Mouse (Mus musculus) ES-Bruce4 (cell line): ENCODE measurements around the gene Klk1b8. TPM values are rescaled to one million over a fixed set of nuclear protein-coding genes. Genes with fewer than 3 reads are reported as not detected.
"Not testable (repeated sequence)": the region's sequence is repeated elsewhere in the genome, so short reads cannot be mapped to it uniquely, and the experiment has no call there.

Experiments
- H3K27ac ChIP-seq: 2 replicates; pipeline ENCODE4 v1.5.1; 2012; ENCODE audit warnings: low read length, inconsistent platforms; ENCODE audit not compliant: insufficient read depth
- H3K27me3 ChIP-seq: 2 replicates; pipeline ENCODE4 v1.6.1; 2012; ENCODE audit warnings: mild to moderate bottlenecking, low read length, inconsistent platforms; ENCODE audit not compliant: control insufficient read depth, poor library complexity, insufficient read depth, severe bottlenecking
- H3K36me3 ChIP-seq: 2 replicates; pipeline ENCODE4 v1.6.1; 2012; ENCODE audit warnings: inconsistent platforms, mild to moderate bottlenecking, low read length, moderate library complexity; ENCODE audit not compliant: control insufficient read depth, poor library complexity, insufficient read depth, severe bottlenecking
- H3K4me1 ChIP-seq: one replicate; pipeline ENCODE4 v1.8.1; 2011; ENCODE audit warnings: low read length; ENCODE audit not compliant: control insufficient read depth, insufficient read depth
- H3K4me3 ChIP-seq: 2 replicates; pipeline ENCODE4 v1.5.1; 2011; ENCODE audit warnings: low read depth, mild to moderate bottlenecking, low read length
- H3K9ac ChIP-seq: 2 replicates; pipeline ENCODE4 v1.6.1; 2012; ENCODE audit warnings: low read depth, mild to moderate bottlenecking, inconsistent platforms; ENCODE audit not compliant: poor library complexity, severe bottlenecking
- H3K9me3 ChIP-seq: replicated peaks from 2 replicates; pipeline ENCODE4 v1.6.1; 2012; ENCODE audit warnings: mild to moderate bottlenecking, low read length, inconsistent platforms; ENCODE audit not compliant: control insufficient read depth, poor library complexity, insufficient read depth, severe bottlenecking
- CTCF ChIP-seq: IDR thresholded peaks from one replicate; pipeline ENCODE4 v1.8.1; 2011; ENCODE audit warnings: low read depth, low read length
- EP300 ChIP-seq: IDR thresholded peaks from 2 replicates; pipeline ENCODE4 v1.6.1; 2011; ENCODE audit warnings: low read depth, low read length; ENCODE audit not compliant: insufficient read depth
- POLR2A ChIP-seq: IDR thresholded peaks from one replicate; pipeline ENCODE4 v1.8.1; 2011; ENCODE audit warnings: low read length; ENCODE audit not compliant: insufficient read depth
- polyA plus RNA-seq: library from polyadenylated mRNA; stranded (reverse); fragments of >200 nt; gene quantifications from 2 replicates; pipeline ENCODE4 v1.2.4, GENCODE M21; 2011; ENCODE audit warnings: low read depth; ENCODE audit not compliant: missing spikeins, insufficient read depth, insufficient read length

The Klk1b8 gene
- polyA plus RNA-seq, 1 experiment, result not detected

DNA sequence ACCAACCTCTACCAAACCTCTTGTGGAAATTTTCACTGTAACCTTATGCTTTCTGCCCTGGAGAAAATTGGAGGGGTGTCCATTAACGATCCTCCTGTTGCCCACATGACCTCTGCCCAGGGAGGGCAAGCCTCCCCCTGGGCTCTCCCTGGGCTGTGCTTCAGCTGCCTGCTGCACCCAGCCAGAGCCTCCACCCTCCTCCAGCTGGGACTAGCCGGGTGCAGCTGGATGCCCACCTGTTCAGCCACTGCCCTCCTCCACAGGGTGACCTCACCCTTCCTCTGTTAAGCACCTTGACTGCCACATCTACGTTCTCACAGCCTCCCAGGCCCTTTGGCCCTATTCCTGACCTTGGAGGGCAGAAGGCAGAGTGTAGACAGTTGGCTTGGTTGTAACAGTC, 15.7 kb upstream of the Klk1b8 start:
- Histone ChIP-seq H3K4me1 (peaks cover 5% of the 10 kb centered on the region), H3K4me3 (no peak overlapping the region), H3K27me3 (no peaks in the 10 kb centered on the region), H3K9me3 (no peaks in the 10 kb centered on the region), H3K36me3 (no peaks in the 10 kb centered on the region), H3K9ac (no peak overlapping the region), H3K27ac (no peak overlapping the region)
- TF ChIP-seq EP300 (no peak), CTCF (no peak), POLR2A (no peak)

DNA sequence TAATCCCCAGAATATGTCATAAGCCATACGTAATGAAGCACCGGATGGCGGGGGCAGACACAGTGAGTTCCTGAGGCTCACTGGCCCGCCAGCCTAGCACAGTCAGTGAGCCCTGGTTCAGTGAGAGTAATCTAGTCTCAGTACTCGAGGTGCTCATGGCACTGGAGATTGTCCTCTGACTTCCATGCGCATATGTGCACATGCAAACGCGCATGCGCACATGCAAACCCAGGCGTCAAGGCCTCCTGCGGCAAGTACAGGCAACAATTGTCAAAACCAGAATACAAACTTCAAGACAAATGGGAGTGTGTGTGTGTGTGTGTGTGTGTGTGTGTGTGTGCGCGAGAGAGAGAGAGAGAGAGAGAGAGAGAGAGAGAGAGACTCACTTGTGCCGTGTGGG, 13.9 kb upstream of the Klk1b8 start:
- no peak for TF ChIP-seq CTCF
- no peak for TF ChIP-seq POLR2A
- TF ChIP-seq EP300, result peak; percentile 87; the same call in 1 of the 2 replicates
- Histone ChIP-seq H3K27ac (no peak overlapping the region), H3K9me3 (no peaks in the 10 kb centered on the region), H3K36me3 (no peaks in the 10 kb centered on the region), H3K4me1 (peaks cover 5% of the 10 kb centered on the region), H3K27me3 (no peaks in the 10 kb centered on the region), H3K9ac (no peak overlapping the region), H3K4me3 (no peak overlapping the region)

DNA sequence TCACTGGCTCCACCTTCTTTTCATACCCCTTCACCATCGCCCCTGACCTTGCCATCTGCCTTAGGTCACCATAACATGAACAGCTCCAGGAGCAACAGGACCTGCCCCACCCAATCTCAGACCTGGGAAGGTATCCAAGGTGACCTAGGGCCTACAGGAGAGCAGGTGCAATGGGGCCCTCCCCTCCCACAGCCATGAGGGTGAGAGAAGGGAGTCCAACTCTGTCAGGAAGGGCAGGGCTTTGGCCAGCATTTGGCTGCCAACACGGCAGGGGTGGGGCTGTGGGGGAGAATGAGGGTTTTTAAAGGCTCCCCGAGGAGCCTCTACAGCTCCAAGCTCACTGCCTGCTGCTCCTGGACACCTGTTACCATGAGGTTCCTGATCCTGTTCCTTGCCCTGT, 8.2 kb upstream of the Klk1b8 start:
- H3K4me3 ChIP-seq, H3K9ac ChIP-seq, H3K27me3 ChIP-seq, H3K9me3 ChIP-seq, H3K36me3 ChIP-seq, H3K27ac ChIP-seq, H3K4me1 ChIP-seq: not testable (repeated sequence)

DNA sequence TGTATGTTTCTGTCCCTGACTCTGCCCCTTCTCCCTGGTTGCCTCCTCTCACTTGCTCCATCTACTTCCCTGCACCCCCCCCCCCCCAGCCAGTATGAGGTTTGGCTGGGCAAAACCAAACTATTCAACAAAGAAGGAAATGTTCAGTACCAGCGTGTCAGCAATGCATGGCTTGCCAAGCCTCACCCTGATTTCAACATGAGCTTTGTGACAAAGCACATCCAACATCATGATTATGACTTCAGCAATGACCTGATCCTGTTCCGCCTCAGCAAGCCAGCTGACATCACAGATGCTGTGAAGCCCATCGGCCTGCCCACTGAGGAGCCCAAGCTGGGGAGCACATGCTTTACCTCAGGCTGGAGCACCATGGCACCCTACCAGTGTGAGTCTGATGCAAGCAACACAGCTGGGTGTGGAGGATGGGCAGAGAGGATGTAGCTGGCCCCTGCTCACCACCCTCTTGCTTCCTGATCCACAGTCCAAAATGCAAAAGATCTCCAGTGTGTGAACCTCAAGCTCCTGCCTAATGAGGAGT, 5.7 kb upstream of the Klk1b8 start:
- H3K27ac ChIP-seq, result no peak overlapping the region
- no peak overlapping the region for H3K9ac ChIP-seq
- no peaks in the 10 kb centered on the region for H3K27me3 ChIP-seq
- no peak for TF ChIP-seq POLR2A
- no peak for TF ChIP-seq CTCF
- TF ChIP-seq EP300, result no peak
- no peaks in the 10 kb centered on the region for H3K4me1 ChIP-seq
- H3K36me3 ChIP-seq, result no peaks in the 10 kb centered on the region
- no peaks in the 10 kb centered on the region for H3K9me3 ChIP-seq
- H3K4me3 ChIP-seq, result no peak overlapping the region

DNA sequence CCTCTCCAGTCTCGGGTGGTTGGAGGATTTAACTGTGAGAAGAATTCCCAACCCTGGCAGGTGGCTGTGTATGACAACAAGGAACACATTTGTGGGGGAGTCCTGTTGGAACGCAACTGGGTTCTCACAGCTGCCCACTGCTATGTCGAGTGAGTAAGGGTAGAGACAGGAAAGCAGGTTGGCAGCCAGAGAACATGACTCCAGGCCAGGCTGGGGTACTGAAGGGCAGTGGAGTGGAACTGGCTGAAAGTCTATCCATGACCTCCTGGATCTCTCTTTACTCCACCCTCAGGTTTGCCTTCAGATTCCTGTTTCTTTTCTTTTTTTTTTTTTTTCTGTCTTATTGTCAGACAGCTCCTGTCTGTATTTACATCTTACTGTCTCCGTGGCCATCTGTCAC, 2.2 kb downstream of the Klk1b8 start:
- no peaks in the 10 kb centered on the region for H3K9me3 ChIP-seq
- no peak overlapping the region for H3K27ac ChIP-seq
- no peak overlapping the region for H3K9ac ChIP-seq
- no peaks in the 10 kb centered on the region for H3K36me3 ChIP-seq
- no peak overlapping the region for H3K4me3 ChIP-seq
- H3K4me1 ChIP-seq, result no peaks in the 10 kb centered on the region
- TF ChIP-seq POLR2A, result no peak
- no peak for TF ChIP-seq EP300
- TF ChIP-seq CTCF, result no peak
- H3K27me3 ChIP-seq, result no peaks in the 10 kb centered on the region

DNA sequence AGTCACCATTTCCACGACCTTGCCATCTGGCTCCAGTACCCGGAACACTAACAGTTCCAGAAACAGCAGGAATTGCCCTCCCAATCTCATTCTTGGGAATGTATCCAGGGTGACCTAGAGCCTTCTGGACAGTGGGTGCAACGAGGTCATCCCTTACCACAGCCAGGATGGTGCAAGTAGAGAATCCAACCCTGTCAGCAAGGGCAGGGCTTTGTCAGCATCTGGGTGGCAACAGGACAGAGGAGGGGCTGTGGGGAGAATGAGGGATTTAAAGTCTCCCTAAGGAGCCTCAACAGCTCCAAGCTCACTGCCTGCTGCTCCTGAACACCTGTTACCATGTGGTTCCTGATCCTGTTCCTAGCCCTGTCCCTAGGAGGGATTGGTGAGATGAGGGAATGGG, 16.0 kb downstream of the Klk1b8 start, which contains the start of gene Klk1b1:
Gene Klk1b1, plus strand, starts transcription at position 301 of the 400 bp plus-strand sequence.
- Histone ChIP-seq H3K9me3 (no peaks in the 10 kb centered on the region), H3K4me1 (no peaks in the 10 kb centered on the region), H3K9ac (no peak within 1 kb of the TSS), H3K4me3 (no peak within 1 kb of the TSS), H3K27me3 (no peaks in the 10 kb centered on the region), H3K36me3 (no peaks in the 10 kb centered on the region), H3K27ac (no peak within 1 kb of the TSS)
- no peak for TF ChIP-seq CTCF
- TF ChIP-seq EP300, result no peak
- no peak for TF ChIP-seq POLR2A

DNA sequence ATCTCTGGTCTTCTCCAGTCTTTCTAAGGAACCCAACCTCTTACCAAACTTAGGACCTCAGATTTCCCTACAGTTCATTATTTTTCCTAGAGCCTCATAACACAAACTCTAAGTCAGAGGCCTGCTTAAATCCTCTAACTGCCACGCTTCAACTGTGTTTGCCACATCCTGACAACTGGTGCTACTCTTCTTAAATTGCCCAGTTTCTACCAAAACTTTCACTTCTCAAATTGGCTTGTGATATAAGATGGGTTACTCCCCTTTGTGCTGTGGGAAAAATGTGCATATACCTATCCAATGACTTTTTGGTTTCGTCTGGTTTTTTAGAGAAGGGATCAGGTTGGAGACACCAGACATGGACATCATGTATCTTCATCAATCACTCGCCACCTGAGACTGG, 16.6 kb downstream of the Klk1b8 start:
- H3K27ac ChIP-seq, result no peak overlapping the region
- H3K9ac ChIP-seq, result no peak overlapping the region
- no peak for TF ChIP-seq POLR2A
- TF ChIP-seq EP300, result no peak
- TF ChIP-seq CTCF, result no peak

More for the DNA sequence above, 16.6 kb downstream of the Klk1b8 start:
- Histone ChIP-seq H3K36me3 (no peaks in the 10 kb centered on the region), H3K27me3 (no peaks in the 10 kb centered on the region), H3K4me3 (no peak overlapping the region), H3K9me3 (no peaks in the 10 kb centered on the region), H3K4me1 (no peaks in the 10 kb centered on the region)
